Mouse (Mus musculus) kidney, adult 11 months (tissue): ENCODE data around the gene Dapp1.
"Not testable (repeated sequence)": the region's sequence is repeated elsewhere in the genome, so short reads cannot be mapped to it uniquely, and the experiment has no call there.

Source experiments
- DNase-seq: peaks from one replicate; pipeline ENCODE4 v3.0.0; 2022

The Dapp1 gene

GRCm38 (mm10) chr3:137917694-137918171, 63.6 kb downstream of the Dapp1 start:
- no peak for DNase-seq

- not testable (repeated sequence) for DNase-seq
Measured at GRCm38 (mm10) chr3:137914567-137914966, 66.8 kb downstream of the Dapp1 start.

- no peak for DNase-seq
Measured at GRCm38 (mm10) chr3:137913093-137913492, 68.3 kb downstream of the Dapp1 start.

GRCm38 (mm10) chr3:137900149-137900548, 81.2 kb downstream of the Dapp1 start:
- DNase-seq = no peak

GRCm38 (mm10) chr3:137897685-137898084, 83.7 kb downstream of the Dapp1 start:
- DNase-seq = no peak

- no peak for DNase-seq
Measured at GRCm38 (mm10) chr3:137896867-137897266, 84.5 kb downstream of the Dapp1 start.

- DNase-seq = no peak
Measured at GRCm38 (mm10) chr3:137896386-137896785, 85.0 kb downstream of the Dapp1 start.

GRCm38 (mm10) chr3:137895196-137895595, 86.1 kb downstream of the Dapp1 start:
- no peak for DNase-seq

GRCm38 (mm10) chr3:137893789-137894188, 87.6 kb downstream of the Dapp1 start:
- DNase-seq = no peak

GRCm38 (mm10) chr3:137892118-137892517, 89.2 kb downstream of the Dapp1 start:
- DNase-seq = no peak

GRCm38 (mm10) chr3:137891089-137891488, 90.3 kb downstream of the Dapp1 start:
- DNase-seq = no peak

- no peak for DNase-seq
Measured at GRCm38 (mm10) chr3:137887961-137888360, 93.4 kb downstream of the Dapp1 start.

- no peak for DNase-seq
Measured at GRCm38 (mm10) chr3:137881093-137881492, 100.3 kb downstream of the Dapp1 start.
